Mouse (Mus musculus): Measurements from ENCODE around the gene Nob1.

The Nob1 gene

DNA sequence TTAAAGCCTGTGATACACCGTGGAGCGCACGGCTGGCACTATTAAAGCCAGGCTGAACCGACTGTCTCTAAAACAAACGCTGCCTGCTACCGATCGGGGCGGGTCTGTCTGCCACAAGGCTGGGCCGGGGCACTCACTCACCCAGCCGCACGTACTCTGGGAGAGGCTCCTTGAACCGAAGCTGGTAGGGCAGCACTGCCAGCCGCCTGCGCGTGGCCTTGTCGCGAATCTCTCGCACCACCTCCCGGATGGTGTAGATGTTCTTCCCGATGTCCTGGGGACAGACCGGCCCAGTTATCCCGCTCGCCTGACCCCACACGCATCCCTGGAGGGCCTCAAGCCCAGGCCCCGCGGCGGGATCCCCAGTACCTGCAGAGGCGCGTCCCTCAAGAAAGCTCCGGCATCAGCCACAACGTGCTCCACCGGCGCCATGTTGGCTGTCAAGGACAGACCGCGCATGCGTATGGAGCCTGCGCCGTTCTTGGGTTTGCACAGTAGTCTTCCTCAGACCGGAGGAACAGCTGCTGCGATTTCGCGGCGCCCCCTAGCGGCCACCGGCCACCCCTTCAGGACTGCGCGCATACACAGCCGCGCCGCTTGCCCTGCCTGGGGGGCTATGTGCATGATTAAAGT lies at the start of gene Nob1:
Gene Nob1, minus strand, starts transcription at position 455 of the 633 bp plus-strand sequence.
- peak; percentile 98 for DNase-seq

DNA sequence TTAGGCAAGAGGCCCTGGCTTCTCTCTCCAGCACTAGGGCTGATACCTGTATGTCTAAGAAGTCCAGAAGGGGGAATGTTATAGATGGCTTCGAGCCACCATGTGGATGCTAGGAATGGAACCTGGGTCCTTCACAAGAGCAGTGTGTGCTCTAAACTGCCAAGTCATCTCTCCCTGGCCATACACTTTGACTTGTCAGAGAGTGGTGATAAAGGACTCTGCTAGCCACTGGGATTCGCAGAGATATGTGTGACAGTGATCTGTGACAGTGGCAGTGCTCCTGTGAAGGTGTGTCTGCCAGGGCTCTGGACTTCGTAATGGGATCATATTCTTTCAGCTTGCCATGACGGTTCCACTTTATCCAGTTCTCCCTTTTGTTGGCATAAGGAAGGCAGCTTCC lies 48.5 kb upstream of the Nob1 start:
- no peak for DNase-seq

DNA sequence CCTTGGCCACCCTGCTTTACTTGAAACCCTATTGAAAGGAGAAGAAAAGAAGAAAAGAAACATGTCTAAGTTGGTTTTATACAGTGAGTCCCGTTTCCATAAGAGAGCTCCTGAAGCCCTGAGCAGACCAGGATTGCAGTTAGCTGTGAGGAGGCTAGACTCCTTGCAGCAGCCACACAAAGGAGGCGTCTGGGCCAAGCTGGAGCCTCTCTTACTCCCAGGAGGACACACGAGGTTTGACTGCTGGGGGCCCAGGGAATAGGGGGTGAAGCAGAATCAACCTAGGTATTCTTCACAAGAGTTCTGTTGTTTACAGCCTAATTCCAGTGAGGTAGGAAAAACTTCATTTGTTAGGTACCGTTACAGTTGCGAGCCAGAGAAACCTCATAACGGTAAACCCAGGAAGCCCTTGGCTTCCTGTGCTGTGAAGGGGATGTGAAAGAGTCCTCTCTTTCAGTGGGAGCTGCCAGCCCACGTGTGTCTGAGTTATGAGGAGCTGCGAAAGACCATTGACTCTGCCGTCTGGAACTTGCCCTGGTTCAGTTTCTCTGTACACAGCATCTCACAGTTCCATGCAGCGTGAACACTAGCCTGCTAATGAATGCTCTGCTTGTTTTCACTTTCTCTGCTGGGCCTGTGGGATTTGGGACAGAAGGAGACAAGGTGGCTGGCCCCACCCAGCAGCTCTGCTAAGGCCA lies 47.7 kb upstream of the Nob1 start:
- DNase-seq = no peak

DNA sequence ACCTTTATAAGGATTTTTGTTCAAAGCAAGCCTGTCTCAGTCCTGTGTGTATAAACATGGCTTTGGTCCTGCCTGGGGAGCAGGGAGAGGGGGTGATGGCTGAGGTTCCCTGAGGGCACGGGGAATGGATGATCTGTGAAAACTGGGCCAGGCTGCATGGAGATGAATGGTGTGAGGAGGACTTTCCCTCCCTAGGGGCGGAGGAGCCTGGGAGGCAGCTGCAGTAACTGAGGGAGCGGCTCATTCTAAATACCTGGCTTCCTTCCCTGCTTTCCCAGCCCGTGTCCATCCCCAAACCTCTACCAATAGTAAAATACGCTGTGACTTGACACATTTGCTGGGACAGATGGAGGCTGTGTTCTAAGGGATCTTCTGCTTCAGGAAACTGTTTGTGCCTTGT lies 45.5 kb upstream of the Nob1 start:
- DNase-seq = peak; percentile 14

DNA sequence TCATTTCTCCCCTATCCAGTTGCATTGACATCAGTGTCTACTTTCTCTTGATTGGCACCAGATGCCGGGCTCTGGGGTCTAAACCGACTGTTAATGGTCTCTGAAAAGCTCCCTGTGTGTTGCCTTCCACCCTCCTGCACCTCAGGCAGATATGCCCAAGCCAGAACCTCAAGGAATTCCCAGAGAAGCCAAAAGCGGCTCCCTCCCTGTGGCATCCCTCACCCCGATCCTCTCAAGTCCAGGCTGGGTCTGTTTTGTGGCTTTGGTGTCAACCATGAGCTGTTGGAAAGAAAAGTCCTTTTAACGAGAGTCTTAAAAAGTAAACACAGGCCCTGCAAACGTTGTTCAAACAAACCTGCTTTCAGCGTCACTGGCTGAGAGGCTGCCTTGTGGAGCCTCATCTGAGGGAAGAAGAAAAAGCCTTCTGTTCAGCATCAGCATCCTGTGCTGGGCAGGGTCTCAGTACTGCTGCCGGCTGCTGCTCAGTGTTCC lies 44.0 kb upstream of the Nob1 start:
- peak; percentile 32 for DNase-seq

DNA sequence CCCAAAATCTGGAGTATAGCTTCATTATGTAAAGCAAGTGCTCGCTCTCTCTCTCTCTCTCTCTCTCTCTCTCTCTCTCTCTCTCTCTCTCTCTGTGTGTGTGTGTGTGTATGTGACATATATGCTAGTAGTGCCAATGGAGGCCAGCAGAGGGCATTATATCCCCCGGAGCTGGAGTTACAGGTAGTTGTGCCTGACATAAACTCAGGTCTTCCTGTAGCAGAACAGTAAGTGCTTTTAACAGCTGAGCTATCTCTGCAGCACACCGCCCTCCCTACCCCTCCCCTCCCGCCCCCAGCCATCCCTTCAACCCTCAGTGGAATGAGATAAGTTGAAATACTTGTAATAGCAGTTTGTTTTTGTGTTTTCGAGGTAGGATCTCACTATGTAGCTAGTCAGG lies 41.8 kb upstream of the Nob1 start:
- no peak for DNase-seq

DNA sequence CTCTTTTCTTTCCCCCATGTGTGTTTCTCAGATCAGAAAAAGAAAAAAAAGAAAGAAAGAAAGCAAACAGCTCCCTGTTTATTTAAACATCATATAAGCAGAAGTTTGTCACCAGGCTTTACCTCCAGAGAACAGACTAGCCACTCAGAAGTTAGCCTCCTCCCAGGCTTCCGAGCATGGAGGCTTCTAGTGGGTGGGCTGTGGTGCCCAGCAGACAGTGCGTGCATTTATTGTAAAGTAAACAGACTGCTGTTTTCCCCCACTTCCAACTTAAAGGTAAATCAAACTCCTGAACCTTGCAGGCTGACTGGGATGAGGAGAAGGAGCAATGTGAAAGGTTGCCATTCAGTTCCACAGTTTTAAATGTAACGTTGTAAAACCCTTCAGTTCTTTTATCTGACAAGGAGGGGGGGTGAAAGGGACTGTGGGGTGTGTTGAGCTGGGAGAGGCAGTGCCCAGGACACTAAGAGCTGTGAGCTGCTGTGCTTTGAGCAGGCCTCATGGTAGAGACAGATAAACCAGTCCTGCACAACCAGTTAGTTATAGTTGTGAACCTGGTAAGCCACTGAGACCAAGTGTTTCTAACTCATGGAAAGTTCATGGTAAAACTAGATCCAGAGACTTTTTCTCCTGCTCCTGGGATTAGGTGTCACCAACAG lies 40.6 kb upstream of the Nob1 start:
- no peak for DNase-seq

DNA sequence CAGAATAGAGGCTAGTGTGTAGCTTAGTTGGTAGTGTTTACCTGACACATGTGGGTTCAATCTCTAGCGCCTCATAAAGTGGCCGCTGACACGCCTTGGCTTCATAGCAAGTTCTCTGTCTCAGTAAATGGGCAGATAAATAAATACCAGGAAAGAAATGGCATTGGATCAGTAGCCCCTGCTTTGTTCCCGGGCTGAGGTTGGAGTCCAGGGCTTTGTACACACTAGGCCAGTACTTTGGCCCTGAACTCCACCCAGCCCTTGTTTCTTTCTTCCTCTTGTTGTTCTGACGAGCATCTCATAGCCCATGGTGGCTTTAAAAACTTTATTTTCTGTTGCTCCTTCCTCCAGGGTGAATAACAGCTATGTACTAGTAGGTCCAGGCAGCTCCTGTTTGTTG lies 37.6 kb upstream of the Nob1 start:
- no peak for DNase-seq

DNA sequence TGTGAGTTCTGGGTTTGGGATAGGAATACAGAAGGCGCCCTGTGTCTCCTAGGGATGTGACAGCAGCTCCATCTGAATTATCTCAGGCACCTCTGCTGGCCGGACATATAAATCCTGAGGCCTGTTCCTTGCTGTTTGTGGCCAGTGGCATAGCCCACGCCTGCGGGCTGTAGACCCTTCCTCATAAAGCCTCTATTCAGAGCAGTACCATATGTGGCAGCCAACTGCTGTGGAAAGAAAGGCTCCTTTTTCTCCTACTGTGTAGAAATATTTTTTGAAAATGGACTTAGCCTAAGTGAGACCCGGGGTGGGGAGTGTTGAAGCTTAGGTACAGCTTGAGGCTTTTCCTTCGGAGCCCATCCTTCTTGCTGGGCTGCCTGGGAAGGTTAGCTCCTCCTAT lies 33.4 kb upstream of the Nob1 start:
- no peak for DNase-seq

DNA sequence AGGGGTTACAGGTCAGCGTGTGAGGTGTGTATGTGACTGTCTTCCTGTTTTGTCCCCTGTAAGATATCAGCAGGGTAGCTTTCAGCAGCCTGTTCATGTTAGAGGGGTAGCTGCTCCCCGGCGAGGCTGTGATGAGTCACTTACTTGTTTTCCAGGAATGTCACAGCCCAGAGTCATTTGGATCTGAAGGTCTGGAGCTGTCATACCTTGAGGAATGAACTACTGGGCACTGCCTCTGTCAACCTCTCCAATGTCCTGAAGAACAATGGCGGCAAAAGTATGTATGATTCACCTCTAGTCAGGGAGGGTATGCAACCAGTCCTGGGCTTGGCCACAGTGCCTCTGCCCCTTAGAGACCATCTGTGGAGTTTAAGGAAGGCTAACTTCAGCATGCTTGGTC lies 32.9 kb upstream of the Nob1 start:
- DNase-seq = no peak

DNA sequence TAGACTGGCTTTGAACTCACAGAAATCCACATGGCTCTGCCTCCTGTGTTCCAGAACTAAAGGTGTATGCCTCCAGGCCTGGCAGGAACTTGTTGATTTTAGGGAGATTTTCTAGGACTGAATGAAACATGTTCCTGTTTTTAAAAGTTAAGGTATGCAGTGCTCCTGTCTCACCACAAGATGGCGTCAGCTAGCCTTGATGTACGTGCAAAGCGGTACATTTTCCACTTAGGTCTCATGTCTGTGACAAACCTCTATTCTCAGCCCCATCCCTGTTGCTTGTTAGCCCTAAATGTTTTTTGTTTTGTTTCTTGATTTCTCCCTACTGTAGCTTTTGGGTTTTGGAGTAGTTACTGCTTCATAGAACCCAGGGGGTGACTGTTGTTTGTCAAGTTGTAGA lies 30.4 kb upstream of the Nob1 start:
- peak; percentile 48 for DNase-seq

DNA sequence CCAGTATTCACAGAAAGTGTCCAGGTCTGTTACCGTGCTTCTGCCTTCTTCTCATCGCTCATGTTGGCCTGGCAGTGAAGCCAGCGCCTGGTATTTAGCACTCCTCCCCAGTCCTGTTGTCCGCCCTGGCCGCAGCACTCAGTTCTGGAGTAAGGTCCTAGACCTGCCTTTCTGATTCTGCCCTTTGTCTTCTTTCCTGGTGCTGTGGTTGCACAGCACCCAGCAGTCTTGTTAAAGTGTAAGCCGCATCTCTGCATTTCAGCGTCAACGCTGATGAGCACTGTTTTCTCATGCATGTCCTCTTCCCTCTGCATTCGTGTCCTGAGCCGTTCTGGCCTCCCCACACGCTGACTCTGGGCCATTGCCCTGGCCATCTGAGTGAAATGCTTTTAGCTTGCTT lies 28.5 kb upstream of the Nob1 start:
- no peak for DNase-seq

DNA sequence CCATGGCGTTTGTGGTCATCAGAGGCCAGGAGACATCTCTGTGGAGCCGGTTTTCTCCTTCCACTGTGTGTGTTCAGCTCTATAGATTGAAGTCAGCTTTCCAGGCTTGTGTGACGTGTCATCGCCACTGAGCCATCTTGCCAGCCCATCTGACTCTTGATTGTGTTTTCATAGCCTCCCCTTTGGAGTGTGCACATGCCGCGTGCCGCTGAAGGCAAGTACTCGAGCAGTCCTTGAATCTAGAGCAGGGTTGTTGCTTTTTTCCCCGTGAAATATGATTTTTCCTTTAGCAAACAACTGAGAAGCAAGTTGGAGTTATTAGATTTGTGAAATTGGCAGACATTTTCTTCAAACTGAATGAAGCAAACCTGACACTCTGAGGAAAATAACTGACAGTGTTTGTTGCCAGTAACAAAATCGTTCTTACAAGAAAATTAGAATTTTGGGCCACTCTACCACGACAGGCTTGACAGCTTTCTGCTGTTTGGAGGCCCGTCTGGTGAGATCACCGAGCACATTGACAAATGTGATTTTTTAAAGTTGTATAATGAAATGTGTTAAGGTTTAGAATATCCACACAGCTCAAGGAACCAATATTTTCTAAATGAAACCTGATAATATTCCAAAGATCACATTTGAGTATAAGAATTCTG lies 26.7 kb upstream of the Nob1 start:
- DNase-seq = no peak

DNA sequence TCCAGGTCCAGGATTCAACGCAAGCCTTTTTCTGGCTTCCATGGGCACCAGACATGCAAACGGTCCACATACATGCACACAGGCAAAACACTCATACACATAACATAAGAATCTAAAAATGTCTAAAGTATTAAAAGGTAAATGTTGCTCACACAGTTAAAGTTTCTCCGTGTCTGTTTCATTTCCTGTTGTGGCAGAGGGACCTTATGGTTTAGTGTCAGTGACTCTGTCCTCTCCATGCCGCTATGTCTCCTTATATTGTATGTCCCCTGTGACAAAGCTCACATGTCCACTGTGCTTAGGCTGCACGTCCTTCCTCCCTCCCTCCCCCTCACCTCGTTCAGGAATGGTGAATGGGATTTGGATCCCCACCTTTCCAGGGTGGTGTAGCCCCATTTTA lies 24.8 kb upstream of the Nob1 start:
- no peak for DNase-seq

DNA sequence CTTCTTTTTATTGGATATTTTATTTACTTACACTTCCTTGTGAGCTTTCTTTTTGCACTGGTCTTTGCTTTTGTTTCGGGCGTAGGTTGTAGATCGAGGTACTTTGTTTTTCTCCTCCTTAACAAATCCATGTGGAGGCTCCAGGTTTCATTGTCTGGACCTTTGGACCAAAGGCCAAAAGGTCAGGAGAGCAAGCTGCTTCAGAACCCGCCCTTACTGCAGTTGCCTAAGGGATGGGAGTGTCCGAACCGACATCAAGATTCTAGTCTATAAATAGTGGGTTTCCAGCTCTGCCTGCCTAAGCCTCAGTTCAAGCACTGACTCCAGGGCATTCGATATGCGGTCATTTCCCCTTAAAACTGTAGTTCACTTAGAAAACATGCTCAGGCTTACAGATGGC lies 24.3 kb upstream of the Nob1 start:
- DNase-seq = no peak

DNA sequence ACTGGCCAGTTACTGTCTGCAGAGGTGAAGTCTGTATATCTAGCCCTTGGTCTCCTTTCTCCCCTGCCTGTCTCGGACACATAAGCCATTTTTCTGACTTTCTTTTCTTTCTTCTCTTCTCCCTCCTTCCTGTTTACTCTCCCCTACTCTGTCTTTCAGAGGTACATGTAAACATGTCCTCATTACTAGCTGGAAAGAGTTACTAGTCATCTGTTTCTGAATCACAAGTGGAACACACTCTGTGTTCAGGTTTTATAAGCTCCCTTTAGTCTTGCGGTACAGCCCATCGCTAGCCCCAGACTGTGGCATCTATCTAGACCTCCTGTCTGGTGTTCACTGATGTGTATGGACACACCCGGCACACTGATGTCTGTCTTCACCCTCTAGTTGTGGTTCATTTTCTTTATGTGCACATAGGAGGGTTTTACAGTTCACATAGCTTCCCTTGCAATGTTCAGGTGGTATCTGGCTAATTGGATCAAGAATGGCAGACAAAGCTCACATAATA lies 23.6 kb upstream of the Nob1 start:
- no peak for DNase-seq

DNA sequence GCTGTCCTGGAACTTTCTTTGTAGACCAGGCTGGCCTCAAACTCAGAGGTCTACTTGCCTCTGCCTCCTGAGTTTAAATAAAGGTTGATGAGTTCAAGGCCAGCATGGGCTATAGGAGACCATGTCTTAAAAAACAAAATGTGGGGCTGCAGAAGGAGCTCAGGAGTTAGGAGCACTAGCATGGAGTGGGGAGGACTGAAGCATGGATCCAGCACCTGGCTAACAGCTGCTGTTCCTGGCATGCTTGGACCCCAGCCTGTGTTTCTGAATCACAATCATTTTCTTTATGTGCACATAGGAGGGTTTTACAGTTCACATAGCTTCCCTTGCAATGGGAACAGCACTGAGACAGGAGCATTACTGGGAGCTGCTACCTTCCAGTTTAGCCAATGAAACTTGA lies 22.9 kb upstream of the Nob1 start:
- no peak for DNase-seq

DNA sequence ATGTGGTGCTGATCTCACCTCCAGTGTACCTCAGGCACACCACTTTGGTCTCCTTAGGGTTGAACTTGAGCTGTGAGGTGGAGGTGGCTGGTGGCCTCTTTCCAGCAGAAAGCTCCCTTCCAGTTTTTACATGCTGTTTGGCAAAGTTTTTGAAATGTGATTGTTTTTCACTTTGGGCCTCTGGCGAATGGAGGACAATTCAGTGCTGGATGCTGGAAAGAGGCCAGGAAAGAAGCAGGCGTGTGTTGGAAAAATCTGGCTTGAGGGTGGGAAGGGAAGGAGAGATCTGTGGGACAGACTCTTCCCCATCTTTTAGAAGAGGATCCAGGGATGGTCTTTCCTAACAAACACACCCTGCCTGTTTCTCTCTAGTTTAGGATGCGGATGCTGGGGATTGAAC lies 19.8 kb upstream of the Nob1 start:
- no peak for DNase-seq

DNA sequence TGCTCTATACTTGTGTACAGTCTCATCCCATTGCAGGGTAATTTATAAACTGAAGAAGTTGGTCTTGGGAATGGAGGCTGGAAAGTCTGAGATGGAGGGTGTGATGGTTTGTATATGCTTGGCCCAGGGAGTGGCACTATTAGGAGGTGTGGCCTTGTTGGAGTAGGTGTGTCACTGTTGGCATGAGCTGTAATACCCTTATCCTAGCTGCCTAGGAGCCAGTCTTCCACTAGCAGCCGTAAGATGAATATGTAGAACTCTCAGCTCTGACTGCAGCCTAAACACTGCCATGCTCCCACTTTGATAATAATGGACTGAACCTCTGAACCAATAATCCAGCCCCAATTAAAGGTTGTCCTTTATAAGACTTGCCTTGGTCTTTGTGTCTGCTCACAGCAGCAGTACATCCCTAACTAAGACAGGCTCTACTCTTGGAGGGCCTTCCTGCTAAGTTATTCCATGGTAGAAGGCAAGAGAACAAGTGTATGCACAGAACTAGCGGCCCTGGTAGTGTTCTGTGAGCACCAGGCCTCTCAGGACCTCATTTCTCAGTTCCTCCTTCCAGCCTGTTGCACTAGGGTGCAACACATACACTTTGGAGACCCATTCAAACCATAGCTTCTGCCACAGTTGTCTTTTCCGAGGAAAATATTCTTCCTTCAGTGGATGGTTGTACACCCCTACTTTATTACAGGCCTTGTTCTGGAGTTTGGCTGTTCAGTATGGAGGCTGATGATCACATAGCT lies 15.2 kb upstream of the Nob1 start:
- DNase-seq = no peak

DNA sequence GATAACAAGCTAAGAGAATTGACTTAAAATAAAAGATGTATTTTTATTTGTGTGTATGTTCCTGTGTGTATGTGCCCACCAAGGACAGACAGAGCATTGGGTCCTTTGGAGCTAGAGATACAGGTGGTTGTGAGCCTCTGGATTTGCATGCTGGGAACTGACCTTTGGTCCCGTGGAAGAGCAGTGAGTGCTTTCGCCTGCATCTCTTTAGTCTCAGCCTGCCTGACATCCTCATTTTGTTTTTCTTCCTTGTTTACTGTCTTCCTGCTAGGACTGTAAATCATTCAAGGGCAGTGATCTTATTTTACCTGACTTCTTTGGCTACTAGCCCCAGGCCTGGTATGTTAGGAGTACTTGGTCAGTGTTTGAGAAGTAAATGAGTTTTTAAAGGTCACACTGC lies 12.9 kb upstream of the Nob1 start:
- no peak for DNase-seq

DNA sequence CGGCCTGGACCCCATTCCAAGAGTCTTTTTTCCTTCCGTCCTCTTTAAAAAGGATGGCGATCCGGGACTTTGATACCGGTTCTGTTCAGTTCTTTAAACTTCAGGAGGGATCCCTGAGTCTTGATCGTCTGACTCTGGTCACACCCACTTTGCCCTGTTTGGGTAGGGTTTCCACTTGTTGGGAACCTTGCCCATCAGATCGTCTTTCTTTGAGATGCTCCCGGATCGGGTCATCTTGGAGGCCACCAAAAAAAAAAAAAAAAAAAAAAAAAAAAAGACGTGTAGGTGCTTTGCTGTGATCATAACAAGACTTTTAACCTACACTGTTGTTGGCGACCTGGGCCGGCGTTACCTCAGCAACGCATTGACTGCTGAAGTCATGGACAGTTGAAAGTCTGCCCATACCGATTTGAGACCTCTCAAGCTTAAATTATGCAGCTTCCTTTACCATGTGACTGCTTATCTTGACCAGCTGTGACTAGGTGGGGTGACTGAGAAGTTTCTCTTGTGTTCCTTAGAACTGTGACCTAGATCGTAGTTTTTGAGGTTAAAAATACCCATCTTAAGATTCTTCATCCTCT lies 12.1 kb upstream of the Nob1 start:
- DNase-seq = peak; percentile 50
